38 mouse cellular contexts compared by ENCODE assay signal in genomic region chr2:70710236-70710635, GRCm38 (mm10). TPM values are rescaled to one million over a fixed set of nuclear protein-coding genes. Genes with fewer than 3 reads are reported as not detected.
"Had no signal": no experiment of that assay in that cellular context is flagged by ENCODE, and none has a peak within 500 bp of the region (broad histone marks: within the 10 kb centered on the region; RNA-seq: fewer than 3 reads in every experiment).

No protein-coding gene starts in this region.

- H3K4me2 ChIP-seq: limb, embryonic 12.5 days; limb, embryonic 13.5 days; limb, embryonic 15.5 days; liver, embryonic 11.5 days; liver, embryonic 12.5 days; liver, embryonic 13.5 days; liver, embryonic 15.5 days; lung, embryonic 14.5 days; lung, embryonic 15.5 days; midbrain, embryonic 11.5 days; midbrain, embryonic 12.5 days; midbrain, embryonic 13.5 days; midbrain, embryonic 15.5 days; neural tube, embryonic 12.5 days; neural tube, embryonic 13.5 days had no signal

- H3K27ac ChIP-seq: limb, embryonic 10.5 days; limb, embryonic 12.5 days; limb, embryonic 13.5 days; limb, embryonic 15.5 days; liver, embryonic 12.5 days; liver, embryonic 13.5 days; liver, embryonic 14.5 days; liver, embryonic 15.5 days; lung, embryonic 15.5 days; macrophage; midbrain, embryonic 10.5 days; midbrain, embryonic 12.5 days; midbrain, embryonic 13.5 days; midbrain, embryonic 15.5 days; neural tube, embryonic 12.5 days; neural tube, embryonic 13.5 days had no signal

- H3K9ac ChIP-seq: limb, embryonic 12.5 days; limb, embryonic 13.5 days; limb, embryonic 15.5 days; liver, embryonic 12.5 days; liver, embryonic 13.5 days; liver, embryonic 14.5 days; liver, embryonic 15.5 days; liver, postnatal 0 days; lung, embryonic 14.5 days; lung, embryonic 15.5 days; midbrain, embryonic 12.5 days; midbrain, embryonic 13.5 days; midbrain, embryonic 15.5 days; neural tube, embryonic 12.5 days; neural tube, embryonic 13.5 days had no signal

- H3K4me1 ChIP-seq: liver, embryonic 13.5 days; lung, embryonic 15.5 days; midbrain, embryonic 12.5 days; midbrain, embryonic 13.5 days; midbrain, embryonic 15.5 days; neural tube, embryonic 12.5 days; neural tube, embryonic 13.5 days had no signal

- ATAC-seq: liver, embryonic 12.5 days; liver, postnatal 0 days; lung, postnatal 0 days; midbrain, embryonic 13.5 days; midbrain, embryonic 15.5 days; midbrain, embryonic 16.5 days had no signal

- H3K27me3 ChIP-seq: limb, embryonic 12.5 days; limb, embryonic 13.5 days; liver, embryonic 12.5 days; liver, embryonic 13.5 days; liver, embryonic 15.5 days; lung, embryonic 15.5 days; megakaryocyte, embryonic 14.5 days; midbrain, embryonic 12.5 days; midbrain, embryonic 13.5 days; midbrain, embryonic 15.5 days; neural tube, embryonic 12.5 days; neural tube, embryonic 13.5 days had no signal

- H3K9me3 ChIP-seq: limb, embryonic 10.5 days; limb, embryonic 12.5 days; limb, embryonic 13.5 days; limb, embryonic 15.5 days; liver, embryonic 12.5 days; liver, embryonic 13.5 days; liver, embryonic 15.5 days; lung, embryonic 15.5 days; megakaryocyte, embryonic 14.5 days; midbrain, embryonic 10.5 days; midbrain, embryonic 12.5 days; midbrain, embryonic 13.5 days; midbrain, embryonic 15.5 days; neural tube, embryonic 12.5 days; neural tube, embryonic 13.5 days had no signal

- H3K4me3 ChIP-seq: limb, embryonic 10.5 days; limb, embryonic 12.5 days; limb, embryonic 13.5 days; limb, embryonic 15.5 days; liver, embryonic 12.5 days; liver, embryonic 13.5 days; liver, embryonic 15.5 days; lung, embryonic 15.5 days; megakaryocyte, embryonic 14.5 days; midbrain, embryonic 10.5 days; midbrain, embryonic 12.5 days; midbrain, embryonic 13.5 days; midbrain, embryonic 15.5 days; myocyte; neural tube, embryonic 12.5 days; neural tube, embryonic 13.5 days had no signal

- DNase-seq: left cerebral cortex, postnatal 4 days; liver; liver, embryonic 13.5 days; liver, postnatal 0 days; lung, adult 18-20 months; lung, adult 2 months; lung, embryonic 14.5 days; lung, postnatal 10 days; lung, postnatal 14 days; lung, postnatal 36 days; lung, postnatal 4 days; midbrain, embryonic 14.5 days had no signal

RNA-seq across cellular contexts. Expression of gene Gm26558, which starts 48.3 kb away (rescaled TPM):
- total RNA-seq: left cerebral cortex, postnatal 25 days; megakaryocyte progenitor cell, adult 5-6 weeks; megakaryocyte, adult 5-6 weeks; megakaryocyte-erythroid progenitor cell, adult 5-6 weeks; monocyte, adult 5-6 weeks had no signal
- polyA plus RNA-seq: macrophage had no signal
